Mouse (Mus musculus) testis, adult 2 months (tissue): ENCODE measurements around the gene Klhl11.

ENCODE experiments used
- CTCF ChIP-seq: fragments of 200-500 bp; IDR thresholded peaks from 2 replicates; pipeline ENCODE4 v1.5.1; 2012; ENCODE audit warnings: low read depth, mild to moderate bottlenecking, inconsistent platforms, low read length, moderate library complexity; ENCODE audit not compliant: control insufficient read depth, insufficient read depth, insufficient replicate concordance
- POLR2A ChIP-seq: fragments of 200-500 bp; IDR thresholded peaks from 2 replicates; pipeline ENCODE4 v1.6.1; 2012; ENCODE audit warnings: low read depth, mild to moderate bottlenecking, inconsistent platforms, low read length, moderate library complexity; ENCODE audit not compliant: control insufficient read depth

- TF ChIP-seq POLR2A: no peak
- no peak for TF ChIP-seq CTCF
Observed at GRCm38 (mm10) chr11:100430052-100430451, 42.5 kb downstream of the Klhl11 start.
